Mouse (Mus musculus) T-cell, adult 66 days (primary cell): ENCODE results near the gene Mettl7a1. TPM values are rescaled to one million over a fixed set of nuclear protein-coding genes. Genes with fewer than 3 reads are reported as not detected.

Experiments
- total RNA-seq, 2 experiments: library from RNA; stranded (reverse); gene quantifications; 3 replicates in 1 of 2; 4 replicates in 1 of 2; pipeline ENCODE4 v1.2.4; 2023

Gene Mettl7a1
- total RNA-seq, result 10 to 100 TPM; 23.5 to 26.5 TPM

GRCm38 (mm10) chr15:100304019-100304991, at the start of gene Mettl7a1:
TSS of gene Mettl7a1 (plus strand) at chr15:100304140.

DNA sequence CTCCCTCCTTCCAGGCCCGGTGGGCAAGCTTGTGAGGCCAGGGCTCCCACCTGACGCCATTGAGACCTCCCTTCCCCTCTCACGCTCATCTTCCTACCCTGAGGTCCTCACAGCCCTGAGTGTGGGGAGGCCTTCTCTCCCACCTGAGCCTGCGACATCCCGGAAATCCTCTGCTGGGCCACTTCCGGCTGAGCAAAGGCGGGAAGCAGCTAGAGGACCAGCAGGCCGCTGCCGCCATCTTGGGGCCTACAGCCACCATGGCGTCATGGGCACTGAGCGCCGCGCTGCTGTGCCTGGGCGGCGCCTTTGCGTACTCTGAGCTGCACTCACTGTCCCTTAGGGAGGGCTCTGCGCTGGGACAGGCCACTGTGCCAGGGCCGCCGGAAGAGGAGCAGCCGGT, 23.3 kb upstream of the Mettl7a1 start, which contains the start of gene Tmprss12:
Gene Tmprss12 (plus strand): TSS at position 212 of the 400 bp plus-strand sequence.

GRCm38 (mm10) chr15:100334629-100335028, 30.7 kb downstream of the Mettl7a1 start, which contains the start of gene Mettl7a3:
TSS of gene Mettl7a3 (plus strand) at chr15:100334929.

GRCm38 (mm10) chr15:100352711-100353250, 48.8 kb downstream of the Mettl7a1 start, which contains the start of the genes Methig1 and Mettl7a2:
TSS of gene Methig1 (plus strand) at chr15:100353149.
TSS of gene Mettl7a2 (plus strand) at chr15:100353200.

DNA sequence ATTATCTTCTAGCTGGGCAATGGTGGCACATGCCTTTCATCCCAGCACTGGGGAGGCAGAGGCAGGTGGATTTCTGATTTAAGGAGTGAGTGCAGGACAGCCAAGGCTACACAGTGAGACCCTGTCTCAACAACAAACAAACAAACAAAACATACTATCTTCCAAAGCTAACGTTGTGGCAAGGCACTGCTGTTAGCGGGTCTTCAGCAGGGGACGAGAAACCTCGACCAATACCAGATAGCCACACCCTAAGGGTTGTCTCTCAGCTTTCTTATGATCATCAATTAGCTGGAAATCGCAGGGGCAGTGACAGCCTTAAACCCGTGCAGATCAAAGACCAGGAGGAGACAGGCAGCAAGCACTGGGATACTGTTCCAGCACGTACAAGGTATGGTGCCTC, 60.3 kb downstream of the Mettl7a1 start, which contains the start of gene Higd1c:
Gene Higd1c (plus strand): TSS at position 301 of the 400 bp plus-strand sequence.

Other genes starting within 250 kb of the Mettl7a1 start
- 10 to 100 TPM; 90.9 to 92.3 TPM for gene Atf1, start 76.3 kb upstream of the Mettl7a1 start, total RNA-seq
- not detected for gene Tmprss12, start 23.3 kb upstream of the Mettl7a1 start, total RNA-seq
- gene Mettl7a3, start 30.8 kb downstream of the Mettl7a1 start, total RNA-seq, result under 1 TPM in 1 of 2 experiments, not detected in 1; 0.62 TPM
- 1 to 10 TPM in 1 of 2 experiments, not detected in 1; 1.7 TPM for gene Methig1, start 49.0 kb downstream of the Mettl7a1 start, total RNA-seq
- under 1 TPM; 0.50 to 0.96 TPM for gene Mettl7a2, start 49.1 kb downstream of the Mettl7a1 start, total RNA-seq
- gene Higd1c, start 60.4 kb downstream of the Mettl7a1 start, total RNA-seq, result not detected
- gene Gm5475, start 118.0 kb downstream of the Mettl7a1 start, total RNA-seq, result not detected
- gene Slc11a2, start 120.9 kb downstream of the Mettl7a1 start, total RNA-seq, result 10 to 100 TPM; 65.3 to 71.9 TPM
- gene Letmd1, start 164.9 kb downstream of the Mettl7a1 start, total RNA-seq, result 10 to 100 TPM; 46.4 to 47.3 TPM
- 1 to 10 TPM; 6.6 to 7.3 TPM for gene Csrnp2, start 191.3 kb downstream of the Mettl7a1 start, total RNA-seq
- gene Tfcp2, start 247.9 kb downstream of the Mettl7a1 start, total RNA-seq, result 10 to 100 TPM; 10.3 to 13.3 TPM